Mouse (Mus musculus) forebrain, embryonic 16.5 days (tissue): ENCODE data around the gene Aff3. TPM values are rescaled to one million over a fixed set of nuclear protein-coding genes. Genes with fewer than 3 reads are reported as not detected.
A peak's percentile ranks its signal among the peaks of the same experiment; 100 is the strongest.

Experiments used
- ATAC-seq: fragments of 200-750 bp; cut with Nextera tagmentation; 2 replicates; pipeline ENCODE4 v1.8.0; 2017; ENCODE audit warnings: mild to moderate bottlenecking, moderate library complexity
- H3K27ac ChIP-seq: fragments of 300-500 bp; sonication (generic); 2 replicates; pipeline ENCODE4 v1.5.1; 2014; ENCODE audit warnings: low read length, control low read depth
- H3K27me3 ChIP-seq: fragments of 300-500 bp; sonication (generic); replicated peaks from 2 replicates; pipeline ENCODE4 v1.6.1; 2014; ENCODE audit warnings: low read length; ENCODE audit not compliant: control insufficient read depth, insufficient read depth
- H3K36me3 ChIP-seq: fragments of 300-500 bp; sonication (generic); 2 replicates; pipeline ENCODE4 v1.6.1; 2014; ENCODE audit not compliant: control insufficient read depth, insufficient read depth
- H3K4me1 ChIP-seq: fragments of 300-500 bp; sonication (generic); replicated peaks from 2 replicates; pipeline ENCODE4 v1.6.1; 2014; ENCODE audit warnings: low read length; ENCODE audit not compliant: control insufficient read depth, insufficient read depth
- H3K4me2 ChIP-seq: fragments of 300-500 bp; sonication (generic); 2 replicates; pipeline ENCODE4 v1.6.1; 2014; ENCODE audit warnings: mild to moderate bottlenecking, low read length, control low read depth
- H3K4me3 ChIP-seq: fragments of 300-500 bp; sonication (generic); replicated peaks from 2 replicates; pipeline ENCODE4 v1.5.1; 2014; ENCODE audit warnings: mild to moderate bottlenecking, low read length, control low read depth
- H3K9ac ChIP-seq: fragments of 300-500 bp; sonication (generic); replicated peaks from 2 replicates; pipeline ENCODE4 v1.6.1; 2014; ENCODE audit warnings: low read depth, low read length, control low read depth
- H3K9me3 ChIP-seq: fragments of 300-500 bp; sonication (generic); 2 replicates; pipeline ENCODE4 v1.6.1; 2016; ENCODE audit warnings: low read length; ENCODE audit not compliant: control insufficient read depth
- whole genome bisulfite sequencing: fragments of 180-500 bp; shearing (Covaris S2); extraction: QIAGEN DNeasy Blood & Tissue Kit; methylation state at CpG from one replicate; pipeline ENCODE4 v1.1.7; 2014; 5-methylcytosine and 5-hydroxymethylcytosine counted together
- polyA plus RNA-seq: library from polyadenylated mRNA; unstranded; fragments of >200 nt; fragmentation: Nextera tagmentation; extraction: Ambion mirVana; gene quantifications from 2 replicates; pipeline ENCODE4 v1.2.1, GENCODE M21; 2015

Aff3 gene
- polyA plus RNA-seq, 1 experiment from 2014 or later: 16.9 TPM

GRCm38 (mm10) chr1:38382683-38383082, 282.1 kb downstream of the Aff3 start:
- no peak overlapping the region for H3K4me2 ChIP-seq
- peak; percentile 64 for ATAC-seq
- H3K27me3 ChIP-seq: no peaks in the 10 kb centered on the region
- H3K36me3 ChIP-seq: no peaks in the 10 kb centered on the region
- no peak overlapping the region for H3K4me3 ChIP-seq
- no peak overlapping the region for H3K27ac ChIP-seq
- H3K9me3 ChIP-seq: 0 out of 2 replicates have a peak, but pooled peaks cover 2% of the 10 kb centered on the region
- H3K4me1 ChIP-seq: 0 out of 2 replicates have a peak, but pooled peaks cover 2% of the 10 kb centered on the region
- no peak overlapping the region for H3K9ac ChIP-seq
- 20% methylated on average over 4 of the region's 4 CpGs for WGBS

- no peaks in the 10 kb centered on the region for H3K36me3 ChIP-seq
- 0 out of 2 replicates have a peak, but pooled peaks cover 2% of the 10 kb centered on the region for H3K9me3 ChIP-seq
- H3K4me3 ChIP-seq: no peak overlapping the region
- no peak overlapping the region for H3K9ac ChIP-seq
- 93% methylated on average over 3 of the region's 3 CpGs for WGBS
- H3K4me2 ChIP-seq: no peak overlapping the region
- ATAC-seq: no peak
- no peak overlapping the region for H3K27ac ChIP-seq
- H3K4me1 ChIP-seq: no peaks in the 10 kb centered on the region
- H3K27me3 ChIP-seq: no peaks in the 10 kb centered on the region
Measured at GRCm38 (mm10) chr1:38377930-38378329, 286.8 kb downstream of the Aff3 start.

GRCm38 (mm10) chr1:38369166-38369565, 295.6 kb downstream of the Aff3 start:
- 64% methylated on average over 8 of the region's 8 CpGs for WGBS
- Histone ChIP-seq H3K4me3 (no peak overlapping the region), H3K27ac (no peak overlapping the region), H3K36me3 (no peaks in the 10 kb centered on the region), H3K4me1 (peaks cover 13% of the 10 kb centered on the region), H3K9ac (no peak overlapping the region), H3K9me3 (no peaks in the 10 kb centered on the region), H3K4me2 (no peak overlapping the region), H3K27me3 (no peaks in the 10 kb centered on the region)
- ATAC-seq: peak; percentile 47; the same call in 1 of the 2 replicates

- no peak overlapping the region for H3K4me3 ChIP-seq
- no peaks in the 10 kb centered on the region for H3K36me3 ChIP-seq
- no peaks in the 10 kb centered on the region for H3K9me3 ChIP-seq
- H3K27ac ChIP-seq: no peak overlapping the region
- H3K9ac ChIP-seq: no peak overlapping the region
- H3K27me3 ChIP-seq: no peaks in the 10 kb centered on the region
- H3K4me2 ChIP-seq: no peak overlapping the region
- 60% methylated on average over 6 of the region's 6 CpGs for WGBS
- 0 out of 2 replicates have a peak, but pooled peaks have one; percentile 11 for ATAC-seq
- H3K4me1 ChIP-seq: peaks cover 22% of the 10 kb centered on the region
Measured at GRCm38 (mm10) chr1:38368081-38368689, 296.6 kb downstream of the Aff3 start.

DNA sequence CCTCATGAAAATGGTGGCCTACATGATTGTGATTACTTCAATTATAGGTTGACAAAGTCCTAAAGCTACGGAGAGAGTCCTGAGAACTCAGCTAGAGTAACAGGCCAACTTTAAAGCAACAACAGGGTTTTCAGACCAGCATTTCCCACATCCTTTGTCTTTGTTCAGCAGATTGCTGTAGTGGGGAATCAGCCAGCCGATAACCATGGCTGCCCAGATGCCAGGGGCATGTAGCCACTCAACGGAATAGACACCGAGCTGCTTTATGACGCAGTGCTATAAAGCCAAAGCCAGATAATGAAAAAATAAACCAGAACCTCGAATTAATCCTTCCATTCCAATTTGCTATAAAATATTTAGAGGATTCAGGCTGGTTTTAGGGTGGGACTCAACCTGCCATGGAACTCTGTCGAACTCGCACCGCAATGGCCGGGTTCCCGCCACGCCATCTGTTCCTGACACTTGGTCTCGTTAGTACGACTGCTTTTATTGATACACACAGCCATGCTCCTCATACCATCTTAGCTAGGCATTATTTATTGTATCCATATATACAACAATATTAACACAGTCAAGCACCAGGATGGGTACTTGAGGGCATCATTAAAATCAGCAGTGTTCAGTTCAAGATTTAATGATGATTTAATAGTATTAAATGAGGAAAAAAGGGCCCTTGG, 297.2 kb downstream of the Aff3 start:
- no peak overlapping the region for H3K9ac ChIP-seq
- WGBS: 65% methylated on average over 14 of the region's 14 CpGs
- no peaks in the 10 kb centered on the region for H3K27me3 ChIP-seq
- no peak overlapping the region for H3K4me2 ChIP-seq
- peaks cover 24% of the 10 kb centered on the region for H3K4me1 ChIP-seq
- H3K4me3 ChIP-seq: no peak overlapping the region
- H3K36me3 ChIP-seq: no peaks in the 10 kb centered on the region
- no peaks in the 10 kb centered on the region for H3K9me3 ChIP-seq
- peak; percentile 36; the same call in 1 of the 2 replicates for ATAC-seq
- peak overlapping the region; percentile 7; the same call in 1 of the 2 replicates for H3K27ac ChIP-seq

- Histone ChIP-seq H3K4me3 (no peak overlapping the region), H3K4me1 (peaks cover 27% of the 10 kb centered on the region), H3K27ac (no peak overlapping the region), H3K27me3 (no peaks in the 10 kb centered on the region), H3K36me3 (no peaks in the 10 kb centered on the region), H3K9ac (no peak overlapping the region), H3K4me2 (no peak overlapping the region), H3K9me3 (no peaks in the 10 kb centered on the region)
- 37% methylated on average over 2 of the region's 2 CpGs for WGBS
- ATAC-seq: no peak
Measured at GRCm38 (mm10) chr1:38363856-38364255, 300.9 kb downstream of the Aff3 start.

DNA sequence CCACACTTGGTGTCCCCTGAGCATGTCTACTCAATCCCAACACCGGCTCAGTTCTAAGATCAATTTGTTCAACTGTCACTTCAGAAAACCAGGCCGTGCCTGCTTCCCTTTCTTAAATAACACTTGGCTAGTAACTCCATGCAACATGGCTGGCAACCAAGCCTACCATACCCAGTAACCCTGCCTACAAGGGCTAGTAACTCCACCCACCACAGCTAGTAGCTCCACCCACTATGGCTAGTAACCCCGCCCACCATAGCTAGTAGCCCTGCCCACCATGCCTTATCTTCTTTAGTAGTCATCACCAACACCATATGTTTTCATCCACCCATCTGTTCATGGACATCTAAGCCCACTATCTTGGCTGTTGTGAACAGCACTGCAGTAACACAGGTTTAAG, 302.5 kb downstream of the Aff3 start:
- H3K27me3 ChIP-seq: no peaks in the 10 kb centered on the region
- 90% methylated on average over 3 of the region's 3 CpGs for WGBS
- peaks cover 29% of the 10 kb centered on the region for H3K4me1 ChIP-seq
- ATAC-seq: no peak
- H3K9me3 ChIP-seq: no peaks in the 10 kb centered on the region
- no peak overlapping the region for H3K4me3 ChIP-seq
- H3K4me2 ChIP-seq: no peak overlapping the region
- H3K27ac ChIP-seq: no peak overlapping the region
- H3K36me3 ChIP-seq: no peaks in the 10 kb centered on the region
- H3K9ac ChIP-seq: no peak overlapping the region

- no peak overlapping the region for H3K4me2 ChIP-seq
- no peaks in the 10 kb centered on the region for H3K36me3 ChIP-seq
- peak overlapping the region; percentile 28 for H3K27ac ChIP-seq
- no peaks in the 10 kb centered on the region for H3K9me3 ChIP-seq
- H3K9ac ChIP-seq: no peak overlapping the region
- no peaks in the 10 kb centered on the region for H3K27me3 ChIP-seq
- 68% methylated on average over 26 of the region's 26 CpGs for WGBS
- peaks cover 26% of the 10 kb centered on the region for H3K4me1 ChIP-seq
- peak; percentile 76 for ATAC-seq
- no peak overlapping the region for H3K4me3 ChIP-seq
Measured at GRCm38 (mm10) chr1:38358797-38359349, 305.9 kb downstream of the Aff3 start.

DNA sequence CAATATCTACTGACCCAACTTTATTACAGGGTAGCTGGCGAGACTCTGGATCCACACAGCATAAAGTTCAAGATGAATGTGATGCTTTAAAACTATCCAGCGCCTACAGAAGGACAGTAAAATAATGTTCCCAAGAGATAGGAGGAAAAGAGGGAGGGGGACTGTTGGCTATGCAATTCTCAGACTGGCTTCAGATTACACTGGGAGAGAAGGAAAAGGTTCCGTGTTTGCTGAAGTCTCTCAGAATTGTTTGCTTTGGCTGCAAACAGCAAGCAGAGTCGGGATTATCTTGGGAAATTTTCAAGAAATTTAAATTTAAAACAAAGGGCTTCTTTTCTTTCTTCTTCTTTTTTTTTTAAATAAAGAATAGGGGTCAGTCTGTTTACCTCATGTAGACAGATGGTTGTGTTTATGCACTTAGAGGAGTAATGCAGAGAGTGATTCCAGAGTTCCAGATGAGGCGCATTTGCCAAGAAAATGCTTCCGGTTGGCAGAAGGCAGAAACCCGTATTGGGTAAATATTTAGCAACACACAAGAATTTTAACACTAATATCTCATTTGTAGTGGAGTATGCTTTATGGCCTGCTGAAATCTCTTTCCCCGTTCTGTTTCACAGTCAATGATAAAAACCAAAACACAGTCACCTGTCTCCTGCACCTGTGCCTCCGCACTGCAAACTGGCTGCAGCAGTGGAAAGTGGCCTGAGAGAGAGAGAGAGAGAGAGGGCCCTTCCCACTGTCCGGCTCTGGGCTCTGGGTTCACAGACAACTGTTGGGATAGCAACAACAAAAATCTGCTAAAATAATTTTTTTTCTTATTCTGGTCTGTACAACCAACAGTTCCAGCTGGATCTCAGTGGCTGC, 306.6 kb downstream of the Aff3 start:
- 61% methylated on average over 10 of the region's 10 CpGs for WGBS

More for the DNA sequence above, 306.6 kb downstream of the Aff3 start:
- Histone ChIP-seq H3K27me3 (no peaks in the 10 kb centered on the region), H3K4me2 (no peak overlapping the region), H3K36me3 (no peaks in the 10 kb centered on the region), H3K4me3 (no peak overlapping the region), H3K9me3 (no peaks in the 10 kb centered on the region), H3K27ac (peak overlapping the region; percentile 28; the same call in 1 of the 2 replicates), H3K4me1 (peaks cover 20% of the 10 kb centered on the region), H3K9ac (no peak overlapping the region)
- ATAC-seq: peak; percentile 70; the same call in 1 of the 2 replicates
